Mouse (Mus musculus) left cerebral cortex, adult 8-10 months (tissue): ENCODE results near the gene Glis3. TPM values are rescaled to one million over a fixed set of nuclear protein-coding genes. Genes with fewer than 3 reads are reported as not detected.

ENCODE experiments used
- DNase-seq, 2 experiments: peaks; one replicate each; pipeline ENCODE4 v3.0.0; 2022; ENCODE audit warnings: low spot score in 2 of 2
- total RNA-seq, 4 experiments: library from RNA; stranded (reverse); gene quantifications; 2 replicates each; pipeline ENCODE4 v1.2.4; 2022

Gene Glis3
- total RNA-seq, 4 experiments from 2014 or later, result 7.1 to 8.6 (median 7.2) TPM

GRCm38 (mm10) chr19:28493605-28494260 lies 186.1 kb downstream of the Glis3 start:
- no peak for DNase-seq

GRCm38 (mm10) chr19:28478055-28478454 lies 201.8 kb downstream of the Glis3 start:
- no peak for DNase-seq

GRCm38 (mm10) chr19:28477326-28477863 lies 202.5 kb downstream of the Glis3 start:
- DNase-seq, result no peak

GRCm38 (mm10) chr19:28473621-28474020 lies 206.3 kb downstream of the Glis3 start:
- DNase-seq, result no peak

DNA sequence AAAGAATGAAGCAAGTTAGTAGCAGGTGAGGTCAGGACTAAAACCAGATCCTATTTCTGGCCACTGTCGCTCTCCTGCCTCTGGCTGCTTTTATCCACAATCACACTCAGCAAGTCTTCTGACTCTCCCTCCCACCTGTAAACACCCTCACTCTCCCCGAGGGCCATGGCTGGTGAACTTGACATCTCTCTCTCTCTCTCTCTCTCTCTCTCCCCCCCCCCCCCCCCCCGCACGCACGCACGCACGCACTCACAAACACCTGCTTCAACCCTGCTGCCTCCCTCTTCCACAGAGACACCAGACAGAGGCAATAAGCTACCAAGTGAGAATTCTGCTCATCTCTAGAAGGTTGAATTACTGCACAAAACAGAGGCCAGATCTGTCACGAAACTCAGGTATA lies 208.7 kb downstream of the Glis3 start:
- no peak for DNase-seq

DNA sequence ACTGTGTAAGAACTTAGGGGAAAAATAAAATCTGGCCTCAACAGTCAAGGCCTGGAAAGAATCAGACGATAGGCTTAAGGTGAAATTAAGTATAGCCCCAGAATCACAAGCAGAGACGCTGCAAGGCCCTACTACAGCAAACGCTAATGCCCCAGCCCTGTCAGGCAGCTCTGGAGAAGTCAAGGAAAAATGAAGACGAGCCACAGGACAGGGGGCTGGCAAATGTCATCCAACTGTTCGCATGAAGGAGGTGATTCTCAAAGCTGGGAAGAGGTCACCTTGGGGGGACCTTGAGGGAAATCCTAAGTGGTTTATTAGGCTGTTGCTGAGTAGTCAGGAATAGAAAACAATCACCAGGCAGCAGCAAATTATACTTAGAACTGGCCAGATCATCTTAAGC lies 214.1 kb downstream of the Glis3 start:
- no peak for DNase-seq

- DNase-seq, result no peak
These were observed 225.5 kb downstream of the Glis3 start for GRCm38 (mm10) chr19:28454331-28454730.

DNA sequence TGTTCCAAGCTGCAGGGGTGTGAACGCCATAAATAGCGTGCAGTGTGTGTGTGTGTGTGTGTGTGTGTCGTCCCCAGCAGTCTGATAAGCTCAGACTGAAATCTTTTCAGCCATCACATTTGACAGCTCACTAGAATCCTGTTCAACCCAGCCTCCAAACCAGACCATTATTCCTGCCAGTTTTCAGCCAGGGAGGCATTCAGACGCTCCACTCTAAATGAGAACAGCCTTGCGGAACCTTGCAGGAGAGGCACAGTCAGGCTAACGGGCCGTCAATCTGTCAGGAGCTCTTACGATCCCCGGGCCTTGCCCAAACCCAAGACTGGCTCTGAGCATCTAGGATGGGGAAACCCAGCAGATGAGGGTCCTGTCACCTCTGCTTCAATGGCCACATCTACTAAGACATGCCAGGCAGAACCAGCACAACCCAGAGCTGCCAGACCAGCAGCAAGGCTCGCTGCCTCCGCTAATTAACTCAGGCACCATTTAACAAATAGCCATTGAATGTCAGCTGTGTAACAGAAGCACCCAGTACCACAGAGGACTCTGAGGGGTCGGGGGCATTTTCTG lies 226.8 kb downstream of the Glis3 start:
- peak; percentile 13 to 33 for DNase-seq

DNA sequence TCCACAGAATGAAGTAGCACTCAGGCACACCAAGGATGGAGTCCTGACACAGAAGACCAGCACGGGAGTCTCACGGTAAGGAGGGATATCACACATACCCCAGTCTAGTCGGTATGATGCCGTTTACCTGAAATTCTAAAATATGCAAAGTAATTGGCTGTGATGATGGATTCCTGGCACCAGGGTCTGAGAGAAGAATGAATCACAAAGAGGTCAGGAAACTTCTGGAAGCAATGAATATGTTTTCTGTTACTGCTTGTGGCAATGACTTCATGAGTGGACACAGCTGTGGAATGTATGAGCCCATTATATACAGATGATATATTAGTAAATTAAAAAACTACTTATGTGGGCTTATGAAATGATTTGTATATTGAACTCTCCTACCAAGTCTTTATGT lies 231.1 kb downstream of the Glis3 start:
- DNase-seq, result no peak

GRCm38 (mm10) chr19:28442161-28442560 lies 237.7 kb downstream of the Glis3 start:
- no peak for DNase-seq

- DNase-seq, result peak in 1 of 2 experiments; percentile 82
These were observed 243.3 kb downstream of the Glis3 start for GRCm38 (mm10) chr19:28436457-28437148.

DNA sequence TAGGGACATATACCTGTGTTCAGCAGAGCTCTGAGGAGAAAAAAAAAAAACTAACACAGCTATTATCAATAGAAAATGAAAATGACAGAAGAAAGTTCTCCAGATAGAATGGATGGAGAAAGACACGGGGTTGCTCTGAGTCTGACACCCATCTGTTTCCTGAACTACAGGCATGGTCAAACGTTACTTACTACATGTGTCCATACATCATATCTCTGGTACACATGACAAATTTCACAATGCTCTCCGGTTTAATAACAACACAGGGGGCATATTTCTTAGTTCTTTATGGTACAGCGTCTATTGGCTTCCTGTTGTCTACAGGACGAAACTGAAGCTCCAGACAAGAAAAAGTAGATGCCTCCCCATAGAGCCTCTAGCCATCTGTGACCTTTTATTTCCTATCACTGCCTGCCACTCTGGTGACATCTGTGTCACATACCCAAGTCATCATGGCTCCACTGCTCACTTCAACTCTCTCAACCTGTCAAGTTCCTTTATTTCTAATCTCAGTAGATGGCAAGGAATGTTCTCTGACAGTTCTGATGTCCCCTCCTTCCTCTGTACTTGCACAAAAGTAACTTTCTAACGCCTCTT lies 251.6 kb downstream of the Glis3 start:
- no peak for DNase-seq

- no peak for DNase-seq
These were observed 255.7 kb downstream of the Glis3 start for GRCm38 (mm10) chr19:28424180-28424579.

GRCm38 (mm10) chr19:28422939-28423338 lies 256.9 kb downstream of the Glis3 start:
- DNase-seq, result no peak

GRCm38 (mm10) chr19:28416069-28416468 lies 263.8 kb downstream of the Glis3 start:
- DNase-seq, result no peak

GRCm38 (mm10) chr19:28408787-28409186 lies 271.1 kb downstream of the Glis3 start:
- no peak for DNase-seq

- DNase-seq, result no peak
These were observed 276.9 kb downstream of the Glis3 start for GRCm38 (mm10) chr19:28402956-28403355.

DNA sequence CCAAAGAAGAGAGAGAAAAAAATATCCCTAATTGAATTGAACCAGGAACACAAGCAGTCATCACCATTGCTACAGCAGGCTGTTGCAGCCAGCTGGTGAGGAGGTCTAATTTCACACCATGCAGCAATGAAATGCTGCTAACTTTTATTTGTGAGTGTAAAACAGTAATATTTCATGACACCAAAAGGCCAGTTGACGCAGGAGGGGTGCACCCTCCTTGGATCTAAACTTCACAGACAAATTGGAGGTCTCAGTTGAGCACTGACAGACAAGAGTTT lies 284.4 kb downstream of the Glis3 start:
- DNase-seq, result no peak

DNA sequence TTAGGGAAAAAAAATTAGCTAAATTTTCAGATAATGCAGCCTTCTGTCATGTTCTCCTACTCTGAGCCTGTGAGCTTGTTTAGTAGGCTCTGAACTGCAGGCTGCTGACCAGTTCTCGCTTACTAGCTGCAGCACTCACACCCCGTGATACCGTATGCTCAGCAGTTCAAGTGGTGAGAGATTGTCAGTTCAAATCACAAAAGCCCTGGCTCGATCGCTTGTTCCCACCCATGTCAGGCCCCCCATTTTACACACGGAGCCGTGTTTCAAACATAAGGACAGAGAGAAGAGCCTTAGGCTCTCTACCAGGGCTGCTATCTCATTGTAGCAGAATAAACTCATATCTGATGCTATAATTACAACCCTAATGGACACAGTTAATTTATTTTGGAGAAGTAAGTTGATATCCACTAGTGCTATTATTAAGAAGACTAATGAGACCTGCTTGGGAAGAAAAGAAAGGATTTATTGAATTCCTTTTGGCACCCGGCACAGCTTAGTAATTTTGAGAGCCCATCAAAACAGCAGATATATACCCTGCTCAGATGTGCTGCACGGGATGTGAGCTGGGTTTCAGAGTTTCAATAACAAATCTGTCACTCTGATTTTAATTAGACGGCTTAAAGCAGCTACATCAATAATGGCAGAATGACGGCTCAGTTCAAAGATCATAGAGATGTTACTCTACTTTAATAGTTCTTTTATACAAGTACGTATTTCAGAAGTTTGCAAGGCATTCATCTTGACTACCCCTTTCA lies 284.9 kb downstream of the Glis3 start:
- DNase-seq, result no peak

DNA sequence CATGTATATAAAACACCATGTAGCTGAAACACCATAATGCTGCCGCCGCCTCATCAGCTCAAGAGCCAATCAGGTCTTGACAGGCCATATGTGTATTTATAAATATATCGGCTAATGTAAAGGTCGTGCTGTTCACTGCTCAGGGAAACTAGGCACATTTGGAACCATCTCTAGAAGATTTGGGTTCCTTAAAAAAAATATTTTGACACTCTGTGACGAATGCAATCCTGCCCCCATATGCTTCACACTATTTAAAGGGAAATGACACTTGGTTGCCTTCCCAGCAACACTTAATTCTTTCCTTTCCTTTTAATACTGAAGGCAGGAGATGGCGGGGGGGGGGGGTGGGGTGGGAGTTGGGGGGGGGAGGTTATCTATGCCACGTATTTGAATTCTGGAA lies 286.1 kb downstream of the Glis3 start:
- no peak for DNase-seq

DNA sequence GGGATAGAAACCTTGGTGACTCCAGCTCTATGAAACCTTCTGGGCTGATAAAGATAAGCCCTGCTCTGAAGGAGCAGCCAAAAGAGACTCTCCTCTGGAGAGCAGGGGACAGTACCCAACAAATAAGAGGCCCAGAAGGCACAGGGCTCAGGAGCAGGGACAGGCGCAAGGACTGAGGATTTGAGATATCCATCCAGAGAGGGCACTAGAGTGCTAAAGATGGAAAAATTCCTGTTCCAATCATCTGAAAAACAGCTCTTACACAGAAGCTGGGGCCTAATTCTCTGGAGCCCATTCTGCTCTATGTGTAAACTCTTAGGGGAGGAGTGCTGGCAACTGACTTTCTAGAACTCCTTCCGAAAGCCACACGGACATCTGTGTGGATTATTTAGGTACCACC lies 287.0 kb downstream of the Glis3 start:
- DNase-seq, result no peak

DNA sequence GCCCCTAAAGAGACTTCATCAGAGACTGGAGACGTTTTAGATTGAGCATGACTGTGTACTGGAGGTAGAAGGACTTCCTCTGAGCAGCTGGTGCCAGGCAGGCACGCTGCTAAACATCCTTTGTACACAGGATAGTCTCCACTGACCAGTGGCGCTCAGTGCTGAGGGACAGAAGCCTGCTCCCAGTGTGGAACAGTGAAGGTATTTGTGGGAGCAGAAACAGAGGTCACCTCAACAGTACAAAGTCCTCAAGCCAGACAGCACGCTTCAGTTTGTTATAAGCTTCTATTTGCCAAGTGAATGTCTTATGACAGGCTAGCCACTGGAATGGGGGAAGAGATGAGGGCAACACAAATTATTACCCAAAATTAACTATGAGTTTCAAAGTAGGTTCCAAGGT lies 289.0 kb downstream of the Glis3 start:
- DNase-seq, result no peak
